Mouse (Mus musculus): Measurements from ENCODE around the gene Crb3.

DNA sequence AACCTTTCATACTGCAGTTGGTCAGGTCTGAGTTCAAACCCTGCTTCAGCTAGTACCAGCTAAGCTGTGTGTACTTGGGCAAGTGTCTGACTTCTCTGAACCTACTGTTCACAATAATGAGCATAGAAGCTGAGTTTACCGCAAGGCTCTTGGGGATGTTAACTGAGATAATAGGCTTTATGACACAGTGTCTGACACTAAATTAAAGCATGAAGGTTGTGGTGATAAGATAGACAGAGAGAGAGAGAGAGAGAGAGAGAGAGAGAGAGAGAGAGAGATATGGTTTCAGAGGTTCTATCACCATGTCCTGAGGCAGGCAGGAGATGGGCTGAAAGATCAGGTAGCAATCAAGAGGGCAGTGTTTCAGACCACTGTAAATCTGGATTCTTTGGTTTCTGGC lies 51.1 kb downstream of the Crb3 start:
- TF ChIP-seq CTCF (conservative IDR thresholded peaks at IDR 0.05; ENCODE audit: low read length) (no peak), NANOG (IDR thresholded peaks at IDR 0.05; ENCODE audit: borderline replicate concordance, low read length) (no peak), POU5F1 (IDR thresholded peaks at IDR 0.05; ENCODE audit: borderline replicate concordance, low read length) (no peak)
